Mouse (Mus musculus): Measurements from ENCODE around the gene Dnaja4. TPM values are rescaled to one million over a fixed set of nuclear protein-coding genes. Genes with fewer than 3 reads are reported as not detected.

Dnaja4 gene
- polyA plus RNA-seq, 1 experiment: 9.6 TPM

DNA sequence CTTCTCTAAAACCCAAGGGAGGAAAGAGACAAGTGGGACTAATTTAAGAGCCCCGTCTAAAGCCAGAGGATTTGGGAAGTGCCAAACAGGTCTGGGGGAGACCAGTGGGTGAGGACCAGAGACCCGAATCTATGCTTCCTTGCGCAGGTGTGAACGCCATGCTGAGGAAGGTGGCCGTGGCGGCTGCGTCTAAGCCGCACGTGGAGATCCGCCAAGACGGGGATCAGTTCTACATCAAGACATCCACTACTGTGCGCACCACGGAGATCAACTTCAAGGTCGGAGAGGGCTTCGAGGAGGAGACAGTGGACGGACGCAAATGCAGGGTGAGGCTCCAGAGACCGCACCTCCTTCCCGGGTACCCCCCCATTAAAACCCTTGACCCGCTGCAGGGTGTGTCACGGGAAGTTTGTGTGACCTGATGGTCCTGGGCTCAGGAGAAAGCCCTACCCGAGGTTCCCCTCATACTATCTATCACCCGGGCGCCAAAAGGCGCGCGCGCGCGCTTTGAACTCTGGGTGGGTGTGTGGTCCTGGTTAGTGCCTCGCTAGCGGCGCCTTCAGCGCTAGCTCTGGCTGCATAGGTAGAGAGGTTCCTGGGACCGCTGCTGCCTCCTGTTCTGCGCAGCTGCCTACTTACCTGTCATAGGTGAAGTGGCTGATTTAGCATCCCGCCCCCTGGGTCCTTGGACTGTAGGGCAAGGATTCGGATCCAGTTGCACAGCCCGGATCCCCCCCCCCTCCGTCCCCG lies 66.8 kb downstream of the Dnaja4 start:
- Histone ChIP-seq H3K27me3 (replicated peaks; ENCODE audit: control insufficient read depth, insufficient read depth, low read length) (no peaks in the 10 kb centered on the region; the same call in 1 of the 2 replicates), H3K36me3 (ENCODE audit: control insufficient read depth, insufficient read depth, low read length) (no peaks in the 10 kb centered on the region), H3K4me1 (ENCODE audit: control insufficient read depth, insufficient read depth, low read length) (no peaks in the 10 kb centered on the region), H3K4me3 (ENCODE audit: insufficient read depth, low read depth, low read length) (no peak overlapping the region), H3K27ac (ENCODE audit: insufficient read depth, low read depth, low read length) (no peak overlapping the region)
- DNase-seq: no peak
- under 1% methylated on average over 41 of the region's 41 CpGs for WGBS
- TF ChIP-seq CTCF (conservative IDR thresholded peaks at IDR 0.05; ENCODE audit: insufficient read depth, insufficient read length, low read depth, low read length): no peak
- TF ChIP-seq POLR2A (IDR thresholded peaks at IDR 0.05; ENCODE audit: low read depth, low read length): no peak

Other genes starting within 250 kb of the Dnaja4 start
- gene Dmxl2, start 197.2 kb upstream of the Dnaja4 start, polyA plus RNA-seq (2012; rRNA removed): 8.9 and 10.4 TPM in 2 replicates
- gene Sh2d7, start 159.9 kb upstream of the Dnaja4 start, polyA plus RNA-seq (2012; rRNA removed): not detected in 2 replicates
- 7.9 and 10.0 TPM in 2 replicates for gene Cib2, start 138.7 kb upstream of the Dnaja4 start, polyA plus RNA-seq (2012; rRNA removed)
- gene Idh3a, start 112.5 kb upstream of the Dnaja4 start, polyA plus RNA-seq (2012; rRNA removed): 105 and 122 TPM in 2 replicates
- 1.1 and 1.6 TPM in 2 replicates for gene Acsbg1, start 37.0 kb upstream of the Dnaja4 start, polyA plus RNA-seq (2012; rRNA removed)
- 43.0 and 51.9 TPM in 2 replicates for gene Wdr61, start 35.6 kb downstream of the Dnaja4 start, polyA plus RNA-seq (2012; rRNA removed)
- 0.29 and 1.1 TPM in 2 replicates for gene Crabp1, start 65.9 kb downstream of the Dnaja4 start, polyA plus RNA-seq (2012; rRNA removed)
- 8.6 and 10.0 TPM in 2 replicates for gene Ireb2, start 164.9 kb downstream of the Dnaja4 start, polyA plus RNA-seq (2012; rRNA removed)
- 31.2 and 39.7 TPM in 2 replicates for gene Hykk, start 218.4 kb downstream of the Dnaja4 start, polyA plus RNA-seq (2012; rRNA removed)